In the genomic region with DNA sequence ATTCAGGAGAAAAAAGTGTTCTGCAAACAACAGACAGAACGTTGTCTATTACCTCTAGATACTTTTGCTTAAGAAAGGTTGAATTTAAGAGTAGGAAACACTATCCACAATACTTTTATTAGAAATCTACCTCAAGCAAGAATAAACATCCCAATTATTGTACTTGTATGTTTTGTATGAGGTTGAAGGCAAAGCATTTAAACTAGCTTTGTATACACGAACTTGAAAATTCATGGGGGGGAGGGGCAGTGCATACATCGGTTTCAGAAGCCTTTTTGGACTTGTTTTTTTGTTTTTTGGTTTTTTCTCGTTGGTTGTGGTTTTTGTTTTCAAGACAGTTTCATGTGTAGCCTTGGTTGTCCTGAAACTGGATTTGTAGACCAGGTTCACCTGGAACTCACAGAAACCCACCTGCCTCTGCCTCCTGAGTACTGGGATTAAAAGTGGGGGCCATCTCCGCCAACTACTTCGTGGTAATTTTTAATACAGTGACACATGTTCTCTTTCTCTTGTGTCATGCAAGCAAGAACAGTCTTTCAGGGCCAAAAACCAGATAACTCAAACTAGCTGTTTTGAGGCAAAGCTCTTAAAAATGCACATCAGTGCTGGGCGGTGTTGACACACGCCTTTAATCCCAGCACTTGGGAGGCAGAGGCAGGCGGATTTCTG, we compare ENCODE assay signal across 8 mouse cellular contexts. TPM values are rescaled to one million over a fixed set of nuclear protein-coding genes. Genes with fewer than 3 reads are reported as not detected.
DNase-seq lines count a peak whose midpoint lies in the region; ATAC-seq and TF ChIP-seq lines count a peak whose summit lies in the region.

No protein-coding gene starts in this region.

- ATAC-seq in heart, embryonic 13.5 days (ENCODE audit: extremely low read depth, insufficient number of reproducible peaks, low FRiP score, low TSS enrichment) = no peak
- ATAC-seq in hindbrain, embryonic 11.5 days (ENCODE audit: low FRiP score) = no peak
- no peak for ATAC-seq in midbrain, embryonic 11.5 days (ENCODE audit: low FRiP score)
- ATAC-seq in cerebellum, adult (ENCODE audit: insufficient number of reproducible peaks, low FRiP score, low TSS enrichment) = no peak

- DNase-seq in heart, postnatal 10 days = no peak
- DNase-seq in ES-E14 (ENCODE audit: low read depth, low spot score) = no peak
- no peak for DNase-seq in hindbrain, embryonic 11.5 days (ENCODE audit: low spot score)
- no peak for DNase-seq in midbrain, embryonic 11.5 days (ENCODE audit: low spot score, missing footprints)
- no peak for DNase-seq in layer of hippocampus, adult 18-20 months (ENCODE audit: low spot score in 2 of 2)
- no peak for DNase-seq in left cerebral cortex, adult 11 months (ENCODE audit: low spot score)

- H3K9me3 ChIP-seq in heart, embryonic 13.5 days = no peaks in the 10 kb centered on the region
- no peaks in the 10 kb centered on the region for H3K9me3 ChIP-seq in ES-E14 (ENCODE audit: control insufficient read depth, insufficient read depth, low read depth, low read length)
- H3K9me3 ChIP-seq in hindbrain, embryonic 11.5 days (ENCODE audit: control insufficient read depth, low read length) = no peaks in the 10 kb centered on the region
- no peaks in the 10 kb centered on the region for H3K9me3 ChIP-seq in midbrain, embryonic 11.5 days (ENCODE audit: control insufficient read depth, low read length)

- peak overlapping the region; percentile 100 for H3K9ac ChIP-seq in heart, embryonic 13.5 days
- no peak overlapping the region for H3K9ac ChIP-seq in ES-E14 (ENCODE audit: insufficient read depth, low read depth, low read length, poor library complexity, severe bottlenecking)
- no peak overlapping the region for H3K9ac ChIP-seq in hindbrain, embryonic 11.5 days (ENCODE audit: low read depth, low read length)
- peak overlapping the region; percentile 100 for H3K9ac ChIP-seq in midbrain, embryonic 11.5 days (ENCODE audit: low read length)

- peak overlapping the region; percentile 100 for H3K4me3 ChIP-seq in heart, embryonic 13.5 days
- peak overlapping the region; percentile 96 to 99; a peak in 3 of 4 replicates for H3K4me3 ChIP-seq in ES-E14 (ENCODE audit: insufficient read depth in 1 of 2, low read depth in 1 of 2, low read length in 2 of 2, poor library complexity in 1 of 2, severe bottlenecking in 1 of 2)
- H3K4me3 ChIP-seq in hindbrain, embryonic 11.5 days (ENCODE audit: low read depth, low read length) = peak overlapping the region; percentile 68
- H3K4me3 ChIP-seq in midbrain, embryonic 11.5 days (ENCODE audit: low read depth, low read length) = peak overlapping the region; percentile 100

- peaks cover 26% of the 10 kb centered on the region for H3K4me1 ChIP-seq in heart, embryonic 13.5 days
- H3K4me1 ChIP-seq in ES-E14 (ENCODE audit: control insufficient read depth in 2 of 2, insufficient read depth in 2 of 2, low read length in 2 of 2, poor library complexity in 1 of 2) = peaks cover 11 to 19% of the 10 kb centered on the region in 2 experiments
- no peaks in the 10 kb centered on the region for H3K4me1 ChIP-seq in hindbrain, embryonic 11.5 days (replicated peaks; ENCODE audit: control insufficient read depth, insufficient read depth, low read length)
- peaks cover 7% of the 10 kb centered on the region; the same call in 1 of the 2 replicates for H3K4me1 ChIP-seq in midbrain, embryonic 11.5 days (ENCODE audit: control insufficient read depth, insufficient read depth, low read length)

- WGBS in heart, embryonic 13.5 days = 77% methylated on average over 9 of the region's 9 CpGs
- WGBS in hindbrain, embryonic 11.5 days = 82% methylated on average over 9 of the region's 9 CpGs
- 81% methylated on average over 9 of the region's 9 CpGs for WGBS in midbrain, embryonic 11.5 days

- no peaks in the 10 kb centered on the region for H3K36me3 ChIP-seq in heart, embryonic 13.5 days
- no peaks in the 10 kb centered on the region for H3K36me3 ChIP-seq in ES-E14 (ENCODE audit: control insufficient read depth, insufficient read depth, low read length, poor library complexity, severe bottlenecking)
- no peaks in the 10 kb centered on the region for H3K36me3 ChIP-seq in hindbrain, embryonic 11.5 days (ENCODE audit: control insufficient read depth, insufficient read depth, low read length)
- H3K36me3 ChIP-seq in midbrain, embryonic 11.5 days (ENCODE audit: control insufficient read depth, insufficient read depth, low read length) = no peaks in the 10 kb centered on the region

- intact Hi-C loops in heart, postnatal 10 days (cut with DNase I) = loop anchor here (2.0 to 5.0 kb wide), 2 partner anchors 15 to 66 kb away; no protein-coding TSS in a partner anchor

- H3K27me3 ChIP-seq in heart, embryonic 13.5 days (replicated peaks) = no peaks in the 10 kb centered on the region
- no peaks in the 10 kb centered on the region for H3K27me3 ChIP-seq in hindbrain, embryonic 11.5 days (ENCODE audit: control insufficient read depth, insufficient read depth, low read length)
- no peaks in the 10 kb centered on the region for H3K27me3 ChIP-seq in midbrain, embryonic 11.5 days (ENCODE audit: control insufficient read depth, insufficient read depth, low read length)

- peak overlapping the region; percentile 100 for H3K27ac ChIP-seq in heart, embryonic 13.5 days (replicated peaks)
- H3K27ac ChIP-seq in ES-E14 (ENCODE audit: insufficient read depth, low read depth, low read length, poor library complexity, severe bottlenecking) = peak overlapping the region; percentile 20; the same call in 1 of the 2 replicates
- no peak overlapping the region for H3K27ac ChIP-seq in hindbrain, embryonic 11.5 days (ENCODE audit: low read depth, low read length)
- peak overlapping the region; percentile 100; the same call in 1 of the 2 replicates for H3K27ac ChIP-seq in midbrain, embryonic 11.5 days (ENCODE audit: low read depth, low read length)

- in situ Hi-C loops in ES-E14 (cut with MboI; ENCODE audit: low sequenced_read_pairs in 2 of 2, unreplicated experiment in 2 of 2) = no loop called here

- peak overlapping the region; percentile 86 for H3K4me2 ChIP-seq in heart, embryonic 13.5 days
- peak overlapping the region; percentile 54 for H3K4me2 ChIP-seq in hindbrain, embryonic 11.5 days (replicated peaks; ENCODE audit: low read depth, low read length)
- H3K4me2 ChIP-seq in midbrain, embryonic 11.5 days = peak overlapping the region; percentile 68

TF ChIP-seq in ES-E14, 5 proteins besides CTCF, POLR2A, EP300 and RAD21:
- TF ChIP-seq MAFK (IDR thresholded peaks at IDR 0.05; ENCODE audit: insufficient read depth, low read depth, low read length) = no peak
- no peak for TF ChIP-seq HCFC1 (IDR thresholded peaks at IDR 0.05; ENCODE audit: borderline replicate concordance, insufficient read depth, low read length)
- no peak for TF ChIP-seq ZNF384 (IDR thresholded peaks at IDR 0.05; ENCODE audit: low read depth, low read length)
- TF ChIP-seq CHD2 (IDR thresholded peaks at IDR 0.05; ENCODE audit: low read depth, low read length) = no peak
- no peak for TF ChIP-seq ZC3H11A (IDR thresholded peaks at IDR 0.05; ENCODE audit: borderline replicate concordance, low read depth, low read length)

RNA-seq across cellular contexts. Expression of gene Sp3, which starts 1.3 kb away (rescaled TPM):
- polyA plus RNA-seq in heart, embryonic 13.5 days (2015; fragmentation: Nextera tagmentation; extraction: Ambion mirVana) = 30.5 and 31.0 TPM in 2 replicates
- 10 to 100 TPM; 60.3 to 61.8 TPM for total RNA-seq in heart, postnatal 10 days (2021)
- 52.8 and 60.6 TPM in 2 replicates for total RNA-seq in ES-E14 (2012; rRNA removed)
- polyA plus RNA-seq in hindbrain, embryonic 11.5 days (2014; fragmentation: Nextera tagmentation; extraction: Ambion mirVana) = 66.3 and 67.1 TPM in 2 replicates
- polyA plus RNA-seq in midbrain, embryonic 11.5 days (2014; fragmentation: Nextera tagmentation; extraction: Ambion mirVana) = 69.1 and 69.3 TPM in 2 replicates
- total RNA-seq in layer of hippocampus, adult 18-20 months (2021) = 10 to 100 TPM; 64.6 to 65.5 TPM

RNA-seq across cellular contexts. Expression of gene Gm11084, which starts 4.9 kb away (rescaled TPM):
- not detected in 2 replicates for polyA plus RNA-seq in heart, embryonic 13.5 days (2015; fragmentation: Nextera tagmentation; extraction: Ambion mirVana)
- total RNA-seq in heart, postnatal 10 days (2021) = not detected
- total RNA-seq in ES-E14 (2012; rRNA removed) = not detected in 2 replicates
- not detected in 2 replicates for polyA plus RNA-seq in hindbrain, embryonic 11.5 days (2014; fragmentation: Nextera tagmentation; extraction: Ambion mirVana)
- not detected in 2 replicates for polyA plus RNA-seq in midbrain, embryonic 11.5 days (2014; fragmentation: Nextera tagmentation; extraction: Ambion mirVana)
- not detected for total RNA-seq in layer of hippocampus, adult 18-20 months (2021)

Comparison
In these comparisons a context has a peak if more than half of its experiments do, and no peak if none do; other contexts are left out.
1. H3K9ac ChIP-seq: peak in heart, embryonic 13.5 days (single experiment) and midbrain, embryonic 11.5 days (single experiment); none in ES-E14 (single experiment) and hindbrain, embryonic 11.5 days (single experiment).
2. Peak in every context shown above with its lines, with median percentiles within 50 percentile points of each other: H3K4me2 ChIP-seq and H3K4me3 ChIP-seq.